Mouse (Mus musculus) lung, postnatal 36 days (tissue): ENCODE results near the gene Lmod3.
A peak's percentile ranks its signal among the peaks of the same experiment; 100 is the strongest.

ENCODE experiments used
- DNase-seq: peaks from one replicate; pipeline ENCODE4 v3.0.0; 2022; ENCODE audit warnings: mixed read lengths

Lmod3 gene

DNA sequence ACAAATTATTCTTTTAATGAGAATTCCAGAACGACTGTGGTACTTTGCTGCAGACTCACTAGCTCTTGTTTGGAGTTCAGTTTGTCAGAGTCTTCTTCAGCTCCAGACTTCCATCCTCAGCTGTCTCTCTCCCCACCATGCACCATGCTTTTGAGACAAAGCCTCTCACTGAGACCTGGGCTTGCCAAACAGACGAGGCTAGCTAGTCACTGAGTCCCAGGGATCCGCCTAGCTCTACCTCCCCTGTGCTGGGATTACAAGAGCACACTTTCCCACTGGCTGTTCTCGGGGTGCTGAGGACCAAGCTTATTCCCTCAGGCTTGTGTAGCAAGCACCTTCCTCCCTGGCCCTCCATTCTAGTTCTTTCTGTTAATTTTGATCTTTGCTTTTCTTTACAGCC, 29.0 kb downstream of the Lmod3 start:
- DNase-seq, result no peak

- DNase-seq, result no peak
Measured at GRCm38 (mm10) chr6:97222931-97223467, 29.6 kb downstream of the Lmod3 start.

- DNase-seq, result no peak
Measured at GRCm38 (mm10) chr6:97222321-97222720, 30.2 kb downstream of the Lmod3 start.

DNA sequence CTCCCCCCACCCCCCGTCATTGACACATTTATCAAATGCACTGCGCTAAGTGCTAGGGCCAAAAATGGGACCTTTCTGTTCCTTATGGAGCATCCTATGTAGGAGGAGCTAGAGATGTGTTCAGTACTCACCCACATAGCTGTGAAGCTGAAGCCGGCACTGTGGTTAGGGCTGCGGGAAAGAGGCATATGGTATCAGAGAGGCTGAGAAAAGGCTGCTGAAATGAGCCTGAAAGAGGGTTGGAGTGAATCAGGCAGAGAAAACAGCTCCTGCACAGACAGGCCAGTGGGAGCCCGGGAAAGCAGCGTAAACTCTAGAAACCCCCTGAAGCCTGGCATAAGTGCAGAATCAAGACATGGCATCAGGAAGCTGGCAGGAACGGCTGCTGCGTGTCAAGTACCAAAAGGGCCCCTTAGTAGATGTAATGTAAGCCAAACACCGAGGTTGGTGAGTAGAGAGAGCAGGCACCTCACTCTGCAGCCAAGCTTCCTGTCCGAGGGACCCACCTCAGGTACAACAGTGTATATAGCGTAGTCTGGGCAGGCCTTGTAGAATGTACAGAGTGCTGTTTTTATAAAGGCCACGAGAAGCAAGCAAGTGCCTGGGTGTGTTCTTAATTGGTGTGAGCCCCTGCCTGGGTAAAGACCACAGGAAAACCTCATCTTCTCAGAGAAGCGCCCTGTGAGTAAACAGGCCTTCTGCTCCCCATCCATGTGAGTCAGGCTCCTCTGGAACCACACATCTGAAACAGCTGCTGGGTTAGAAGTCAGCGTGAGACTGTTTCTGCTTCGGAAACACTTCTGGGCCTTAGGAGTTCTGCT, 31.1 kb downstream of the Lmod3 start:
- no peak for DNase-seq

GRCm38 (mm10) chr6:97220672-97221071, 31.9 kb downstream of the Lmod3 start:
- no peak for DNase-seq

DNA sequence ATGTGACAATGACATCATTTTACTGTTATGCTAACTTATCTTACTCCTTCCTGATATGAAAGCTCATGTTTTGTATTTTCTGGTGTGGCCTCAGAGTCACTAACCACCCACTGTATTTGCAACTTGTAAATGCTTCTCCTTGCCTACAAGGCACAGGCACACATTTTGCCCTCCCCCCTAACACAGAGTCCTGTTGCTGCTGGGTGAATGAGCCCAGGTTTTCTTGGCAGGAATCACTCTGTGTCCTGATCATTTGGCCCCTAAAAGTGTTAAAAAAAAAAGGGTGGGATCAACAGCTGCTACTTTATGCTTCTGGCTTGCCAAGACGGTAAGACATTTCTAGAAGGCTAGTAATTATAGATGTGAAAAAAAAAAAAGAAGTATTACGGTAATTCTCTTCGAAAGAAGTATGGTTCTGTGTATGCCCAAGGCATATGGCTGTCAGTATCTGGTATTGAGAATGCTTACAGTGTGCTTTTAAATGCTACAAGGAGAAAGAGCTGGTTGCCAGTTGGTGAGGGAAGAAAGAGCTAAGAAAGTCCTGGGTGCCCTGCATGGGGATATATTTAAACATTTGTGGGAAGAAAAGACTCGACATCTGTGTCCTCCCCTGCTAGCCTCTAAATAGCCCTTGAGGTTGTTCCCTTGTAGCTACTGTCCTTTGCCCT, 36.3 kb downstream of the Lmod3 start:
- no peak for DNase-seq

GRCm38 (mm10) chr6:97211981-97212380, 40.6 kb downstream of the Lmod3 start:
- peak; percentile 74 for DNase-seq

DNA sequence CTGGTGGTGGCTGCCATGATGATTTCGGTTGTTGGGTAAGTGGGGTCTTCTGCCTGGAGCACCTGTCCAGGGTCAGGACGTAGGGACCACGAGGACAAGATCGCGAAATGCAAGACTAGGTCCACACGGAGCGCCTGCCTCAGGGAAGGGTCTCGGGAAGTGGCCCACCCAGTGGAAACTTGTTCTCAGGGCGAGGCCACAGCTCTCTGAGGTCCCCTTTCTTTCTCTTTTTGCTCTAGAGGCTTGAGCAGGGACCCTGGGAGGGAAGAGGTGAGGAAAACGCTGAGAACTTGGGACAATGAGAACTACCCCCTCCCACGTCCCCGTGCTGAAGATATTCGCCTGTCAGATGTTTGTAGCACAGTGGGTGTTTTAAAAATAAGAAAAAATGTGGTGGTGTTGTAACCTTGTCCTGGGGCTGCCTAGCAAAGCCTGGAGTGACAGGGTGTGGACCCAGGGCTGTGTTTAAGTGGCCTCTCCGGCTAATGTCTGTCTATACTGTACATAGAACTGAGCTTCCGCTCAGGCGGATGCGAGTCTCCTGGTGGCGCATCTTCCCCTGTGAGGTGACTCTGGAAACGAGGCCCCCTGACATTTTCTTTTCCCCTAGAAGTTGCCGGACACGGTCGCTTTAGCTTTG, 41.5 kb downstream of the Lmod3 start:
- DNase-seq, result peak; percentile 47

- DNase-seq, result peak; percentile 95
Measured at GRCm38 (mm10) chr6:97210191-97210961, 42.2 kb downstream of the Lmod3 start, which contains the start of gene Arl6ip5. Gene Arl6ip5, plus strand, starts transcription at chr6:97210689.

DNA sequence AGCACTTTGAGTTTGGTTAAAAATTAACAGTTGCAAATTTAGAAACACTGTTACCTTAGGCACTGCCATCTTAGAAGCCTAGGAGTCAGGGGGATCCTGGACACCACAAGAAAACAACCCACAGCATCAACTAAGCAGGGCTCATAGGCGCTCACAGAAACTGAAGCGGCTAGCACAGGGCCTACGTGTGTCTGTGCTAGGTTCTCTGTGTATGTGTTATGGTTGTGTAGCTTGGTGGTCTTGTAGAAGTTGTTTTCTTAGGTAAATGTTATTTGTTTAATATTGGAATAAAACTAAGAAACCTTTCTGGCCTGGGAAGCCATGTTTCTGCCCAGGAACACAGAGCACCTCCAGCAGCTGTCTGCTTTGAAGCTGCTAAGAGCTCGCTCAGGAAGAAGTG, 42.8 kb downstream of the Lmod3 start:
- no peak for DNase-seq

DNA sequence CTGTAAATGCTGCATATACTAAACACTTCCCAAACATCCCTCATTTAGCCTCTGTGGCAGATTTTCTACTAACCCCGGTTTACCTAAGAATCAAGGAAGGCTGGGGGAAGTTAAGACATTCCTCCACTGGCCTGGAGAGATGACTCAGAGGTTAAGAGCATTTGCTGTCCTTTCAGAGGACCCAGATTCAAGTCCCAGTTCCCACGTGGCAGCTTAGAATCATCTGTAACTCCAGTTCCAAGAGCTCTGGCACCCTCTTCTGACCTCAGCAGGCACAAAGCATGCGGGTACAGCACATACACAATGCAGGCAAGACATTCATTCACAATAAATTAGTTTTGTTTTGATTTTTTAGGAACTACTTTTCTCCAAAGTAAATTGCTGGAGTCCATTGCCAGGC, 43.4 kb downstream of the Lmod3 start:
- no peak for DNase-seq

DNA sequence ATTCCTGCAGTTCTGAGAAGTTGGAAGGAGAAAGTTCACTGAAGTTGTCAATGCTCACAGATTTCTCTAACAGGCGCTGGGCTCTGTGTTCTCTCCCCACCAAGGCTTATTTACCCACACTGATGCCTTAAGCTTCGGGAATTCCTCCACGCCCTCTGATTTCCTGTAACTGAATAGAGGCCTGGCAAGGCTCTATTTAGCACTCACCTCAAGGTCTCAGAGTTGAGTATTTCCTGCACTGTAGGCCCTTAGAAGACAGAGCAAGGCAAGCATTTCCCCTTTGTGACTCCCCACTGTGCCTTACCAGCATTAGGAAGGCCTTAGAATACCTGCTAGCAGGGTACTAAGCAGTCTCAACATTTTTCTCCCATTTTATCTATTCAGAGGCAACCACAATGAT, 44.2 kb downstream of the Lmod3 start:
- peak; percentile 59 for DNase-seq

GRCm38 (mm10) chr6:97207085-97207484, 45.5 kb downstream of the Lmod3 start:
- no peak for DNase-seq

- peak; percentile 100 for DNase-seq
Measured at GRCm38 (mm10) chr6:97205439-97205885, 47.1 kb downstream of the Lmod3 start, which contains the start of gene Uba3. Gene Uba3, minus strand, starts transcription at chr6:97205647.

- no peak for DNase-seq
Measured at GRCm38 (mm10) chr6:97204952-97205351, 47.6 kb downstream of the Lmod3 start.

DNA sequence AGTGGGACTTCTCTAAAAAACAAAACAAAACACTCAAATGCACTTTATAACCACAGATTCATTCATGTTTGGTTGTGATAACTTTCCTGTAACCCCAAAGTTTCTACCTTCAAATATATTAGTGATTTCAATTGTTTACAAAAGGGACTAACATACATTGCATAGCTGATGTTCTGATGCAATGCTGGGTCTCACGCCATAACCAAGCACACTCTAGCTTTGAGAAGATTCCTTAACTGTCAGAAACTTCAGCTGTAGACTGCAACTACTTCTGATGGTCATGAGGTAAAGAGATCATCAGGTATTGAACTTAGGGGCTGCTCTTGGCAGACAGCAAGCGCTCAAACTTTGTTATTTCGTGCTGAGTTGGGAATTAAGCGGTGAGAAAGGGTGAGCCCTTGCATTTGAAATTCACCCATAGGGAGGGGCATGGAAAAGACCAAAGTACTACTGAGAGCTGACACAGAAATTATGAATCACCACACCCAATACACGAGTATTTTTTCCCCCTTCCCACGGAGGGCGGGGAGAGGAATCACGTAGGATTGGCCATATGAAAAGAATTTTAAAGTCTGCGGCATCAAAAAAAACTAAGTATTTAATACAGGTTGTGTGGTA, 48.2 kb downstream of the Lmod3 start:
- DNase-seq, result no peak

DNA sequence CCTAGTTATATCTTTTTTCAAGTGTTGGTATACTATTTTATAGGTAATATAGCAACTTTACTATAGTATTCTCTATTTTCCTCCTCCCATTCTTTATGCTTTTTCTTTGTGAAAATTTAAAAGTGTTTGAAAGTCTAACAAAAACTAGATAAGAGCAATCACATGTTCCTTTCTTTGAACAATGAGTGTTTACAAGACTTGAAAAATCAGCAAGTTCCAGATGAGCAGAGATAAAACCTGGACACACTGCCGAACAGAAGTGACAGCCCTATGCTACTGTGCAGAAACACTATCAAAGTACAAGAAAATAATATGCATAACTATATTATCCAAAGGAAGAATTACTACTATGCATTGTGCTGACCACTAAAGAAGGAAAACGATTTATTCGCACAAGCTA, 50.1 kb downstream of the Lmod3 start:
- no peak for DNase-seq

DNA sequence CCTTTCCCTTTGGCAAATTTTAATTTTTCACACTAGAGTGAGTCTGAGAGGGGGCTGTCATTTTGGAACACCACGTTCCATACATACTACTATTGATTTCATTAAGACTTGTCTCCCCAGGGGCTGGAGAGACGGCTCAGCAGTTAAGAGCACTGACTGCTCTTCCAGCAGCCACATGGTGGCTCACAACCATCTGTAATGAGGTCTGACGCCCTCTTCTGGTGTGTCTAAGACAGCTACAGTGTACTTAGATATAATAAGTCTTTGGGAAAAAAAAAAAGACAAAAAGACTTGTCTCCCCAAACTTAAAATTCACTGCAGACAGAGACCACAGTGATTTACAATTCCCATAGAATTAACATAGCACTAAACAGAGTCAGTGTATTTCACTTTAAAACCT, 52.1 kb downstream of the Lmod3 start:
- DNase-seq, result no peak
